Mouse (Mus musculus): ENCODE results near the gene Fndc3b.

Fndc3b gene

GRCm38 (mm10) chr3:27708581-27708980, 2.5 kb downstream of the Fndc3b start:
- no peak for DNase-seq

GRCm38 (mm10) chr3:27705761-27706160, 5.3 kb downstream of the Fndc3b start:
- no peak for DNase-seq

GRCm38 (mm10) chr3:27705056-27705455, 6.1 kb downstream of the Fndc3b start:
- DNase-seq = no peak

- DNase-seq = no peak
Measured at GRCm38 (mm10) chr3:27704641-27705040, 6.5 kb downstream of the Fndc3b start.

GRCm38 (mm10) chr3:27703531-27703930, 7.6 kb downstream of the Fndc3b start:
- DNase-seq = no peak

- DNase-seq = no peak
Measured at GRCm38 (mm10) chr3:27703081-27703480, 8.0 kb downstream of the Fndc3b start.

GRCm38 (mm10) chr3:27698671-27699070, 12.4 kb downstream of the Fndc3b start:
- no peak for DNase-seq

- no peak for DNase-seq
Measured at GRCm38 (mm10) chr3:27696449-27696797, 14.7 kb downstream of the Fndc3b start.

- no peak for DNase-seq
Measured at GRCm38 (mm10) chr3:27695612-27696448, 15.3 kb downstream of the Fndc3b start.

- no peak for DNase-seq
Measured at GRCm38 (mm10) chr3:27694586-27694985, 16.5 kb downstream of the Fndc3b start.

GRCm38 (mm10) chr3:27694111-27694510, 17.0 kb downstream of the Fndc3b start:
- no peak for DNase-seq

- no peak for DNase-seq
Measured at GRCm38 (mm10) chr3:27691486-27692160, 19.5 kb downstream of the Fndc3b start.

GRCm38 (mm10) chr3:27690030-27690429, 21.1 kb downstream of the Fndc3b start:
- DNase-seq = peak in 1 of 2 experiments; percentile 20

- peak in 1 of 2 experiments; percentile 23 for DNase-seq
Measured at GRCm38 (mm10) chr3:27689149-27689865, 21.8 kb downstream of the Fndc3b start.

GRCm38 (mm10) chr3:27686732-27687491, 24.2 kb downstream of the Fndc3b start:
- no peak for DNase-seq

GRCm38 (mm10) chr3:27685650-27686208, 25.4 kb downstream of the Fndc3b start:
- no peak for DNase-seq

- DNase-seq = no peak
Measured at GRCm38 (mm10) chr3:27685134-27685533, 26.0 kb downstream of the Fndc3b start.

- no peak for DNase-seq
Measured at GRCm38 (mm10) chr3:27683374-27683773, 27.7 kb downstream of the Fndc3b start.

GRCm38 (mm10) chr3:27677574-27677973, 33.5 kb downstream of the Fndc3b start:
- no peak for DNase-seq

- no peak for DNase-seq
Measured at GRCm38 (mm10) chr3:27673660-27674059, 37.4 kb downstream of the Fndc3b start.

- DNase-seq = no peak
Measured at GRCm38 (mm10) chr3:27670416-27670815, 40.7 kb downstream of the Fndc3b start.

- DNase-seq = no peak
Measured at GRCm38 (mm10) chr3:27667280-27667679, 43.8 kb downstream of the Fndc3b start.
